Mouse (Mus musculus): ENCODE measurements around the gene Olfr1180. TPM values are rescaled to one million over a fixed set of nuclear protein-coding genes. Genes with fewer than 3 reads are reported as not detected.
"Not testable (repeated sequence)": the region's sequence is repeated elsewhere in the genome, so short reads cannot be mapped to it uniquely, and the experiment has no call there.

The Olfr1180 gene
- total RNA-seq (2022), result not detected

DNA sequence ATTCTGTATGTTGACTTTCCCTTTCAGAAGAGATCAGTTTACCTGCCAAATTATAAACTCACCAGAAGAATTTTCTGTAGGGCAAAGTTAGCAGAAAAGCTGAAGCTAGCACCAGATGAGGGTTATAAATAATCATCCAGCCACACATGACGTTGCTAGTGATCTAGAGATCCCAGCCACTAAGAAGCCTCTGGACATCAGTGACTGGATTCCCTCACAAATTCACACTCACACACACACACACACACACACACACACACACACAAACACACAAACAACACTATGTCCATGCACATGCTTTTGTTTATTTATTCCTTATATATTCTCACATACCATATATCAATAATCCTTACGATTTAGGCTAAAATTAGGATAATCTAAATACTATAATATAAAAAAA, at the start of gene Olfr1180:
Gene Olfr1180 (minus strand): TSS at position 101 of the 400 bp plus-strand sequence.
- DNase-seq (ENCODE audit: low spot score), result no peak

DNA sequence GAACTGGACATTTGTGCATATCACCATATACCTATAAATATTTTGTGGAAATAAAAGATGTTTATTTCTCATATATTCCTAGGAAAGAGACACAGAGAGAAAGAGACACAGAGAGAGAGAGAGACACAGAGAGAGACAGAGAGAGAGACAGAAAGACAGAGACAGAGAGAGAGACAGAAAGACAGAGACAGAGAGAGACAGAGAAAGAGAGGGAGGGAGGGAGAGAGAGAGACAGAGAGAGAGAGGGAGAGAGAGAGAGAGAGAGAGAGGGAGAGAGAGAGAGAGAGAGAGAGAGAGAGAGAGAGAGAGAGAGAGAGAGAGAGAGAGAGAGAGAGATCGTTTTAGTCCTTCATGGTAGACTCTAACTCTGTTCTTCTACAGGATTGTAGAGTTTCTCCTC, 35.6 kb upstream of the Olfr1180 start, which contains the start of gene Olfr1183:
Gene Olfr1183 (plus strand): TSS at position 301 of the 400 bp plus-strand sequence.
- not testable (repeated sequence) for DNase-seq (ENCODE audit: low spot score)

DNA sequence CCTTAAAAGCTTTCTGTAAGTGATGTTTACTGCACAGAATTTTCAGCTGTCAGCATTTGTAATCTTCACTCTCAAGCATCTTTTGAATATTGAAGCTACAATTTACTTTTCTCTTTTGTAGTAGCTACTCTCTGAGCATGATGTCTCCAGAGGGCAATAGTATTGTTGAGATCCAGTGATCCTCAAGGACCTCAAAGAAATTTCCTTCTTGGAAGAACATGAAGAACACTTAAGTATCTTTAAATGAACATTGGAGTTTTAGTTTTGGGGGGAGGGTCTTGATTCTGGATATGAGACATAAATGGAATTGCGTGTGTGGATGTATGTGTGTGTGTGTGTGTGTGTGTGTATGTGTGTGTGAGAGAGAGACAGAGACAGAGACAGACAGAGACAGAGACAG, 30.1 kb upstream of the Olfr1180 start, which contains the start of gene Gm13757:
Gene Gm13757 (minus strand): TSS at position 101 of the 400 bp plus-strand sequence.
- no peak for DNase-seq (ENCODE audit: low spot score)

DNA sequence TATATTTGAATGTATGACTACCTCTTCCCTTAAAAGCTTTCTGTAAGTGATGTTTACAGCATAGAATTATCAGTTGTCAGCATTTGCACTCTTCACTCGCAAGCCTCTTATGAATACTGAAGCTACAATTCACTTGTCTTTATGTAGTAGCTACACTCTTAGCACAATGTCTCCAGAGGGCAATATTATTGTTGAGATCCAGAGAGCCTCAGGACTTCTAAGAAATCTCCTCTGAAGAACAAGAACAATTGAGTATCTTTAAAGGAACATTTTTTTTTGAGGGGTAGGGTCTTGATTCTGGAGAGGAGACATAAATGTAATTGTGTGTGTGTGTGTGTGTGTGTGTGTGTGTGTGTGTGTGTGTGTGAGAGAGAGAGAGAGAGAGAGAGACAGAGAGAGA, 7.1 kb upstream of the Olfr1180 start, which contains the start of gene Olfr1181:
Gene Olfr1181 (minus strand): TSS at position 101 of the 400 bp plus-strand sequence.
- DNase-seq (ENCODE audit: low spot score), result no peak

DNA sequence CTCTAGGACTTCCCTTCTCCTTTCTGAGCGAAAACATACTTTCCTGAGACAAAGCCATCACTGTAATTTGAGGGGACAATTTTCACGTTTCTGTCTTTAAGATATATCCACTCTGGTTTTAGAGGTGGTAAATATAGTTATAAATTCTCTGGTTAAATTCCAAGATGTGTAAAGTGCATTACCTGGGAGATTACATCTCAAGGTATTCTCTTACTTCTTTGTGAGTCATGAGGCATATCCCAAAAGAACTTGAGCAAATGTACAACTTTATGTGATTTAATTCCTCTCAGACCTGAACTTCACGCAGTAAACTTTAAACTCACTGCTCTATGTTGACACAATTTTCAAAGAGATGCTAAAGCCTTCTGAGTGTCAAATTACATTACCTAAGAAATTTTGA, 12.6 kb downstream of the Olfr1180 start, which contains the start of gene Olfr1179:
Gene Olfr1179 (minus strand): TSS at position 101 of the 400 bp plus-strand sequence.
- no peak for DNase-seq (ENCODE audit: low spot score)

DNA sequence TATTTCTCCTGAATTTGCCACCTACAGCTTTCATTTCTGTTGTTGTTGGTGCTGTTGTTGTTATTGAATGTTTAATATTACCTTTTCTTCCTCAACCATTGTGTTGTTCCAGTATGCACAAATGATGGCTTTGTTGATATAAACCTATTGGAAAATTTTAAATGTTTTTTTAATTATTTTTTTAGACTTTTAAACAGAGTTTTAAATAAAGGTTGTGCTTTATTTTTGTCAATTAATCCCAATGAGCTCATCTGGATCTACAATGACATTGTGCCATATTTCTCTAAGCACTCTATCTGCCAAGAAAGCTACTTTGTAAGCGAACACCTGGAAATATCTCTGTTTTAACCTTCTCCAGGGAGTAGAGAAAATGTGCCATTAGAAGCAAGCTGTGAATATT, 32.2 kb downstream of the Olfr1180 start, which contains the start of gene Olfr1178:
Gene Olfr1178 (plus strand): TSS at position 301 of the 400 bp plus-strand sequence.
- no peak for DNase-seq (ENCODE audit: low spot score)

Other genes with a start within 250 kb of the Olfr1180 start
- not detected for gene Olfr1168, start 237.3 kb downstream of the Olfr1180 start, total RNA-seq (2022)
- gene Olfr1170, start 190.8 kb downstream of the Olfr1180 start, total RNA-seq (2022), result not detected
- not detected for gene Olfr1173, start 139.3 kb downstream of the Olfr1180 start, total RNA-seq (2022)
- gene Olfr1174-ps, start 104.0 kb downstream of the Olfr1180 start, total RNA-seq (2022), result not detected
- not detected for gene Olfr1175-ps, start 91.9 kb downstream of the Olfr1180 start, total RNA-seq (2022)
- gene Olfr1176, start 82.4 kb downstream of the Olfr1180 start, total RNA-seq (2022), result not detected
- not detected for gene Olfr1177-ps, start 72.7 kb downstream of the Olfr1180 start, total RNA-seq (2022)
- gene Olfr1178, start 32.1 kb downstream of the Olfr1180 start, total RNA-seq (2022), result not detected
- not detected for gene Olfr1179, start 12.7 kb downstream of the Olfr1180 start, total RNA-seq (2022)
- gene Olfr1181, start 7.0 kb upstream of the Olfr1180 start, total RNA-seq (2022), result not detected
- gene Gm13757, start 30.0 kb upstream of the Olfr1180 start, total RNA-seq (2022), result not detected
- gene Olfr1183, start 35.7 kb upstream of the Olfr1180 start, total RNA-seq (2022), result not detected
- not detected for gene Olfr1184, start 64.4 kb upstream of the Olfr1180 start, total RNA-seq (2022)
- gene Olfr1185-ps1, start 74.2 kb upstream of the Olfr1180 start, total RNA-seq (2022), result not detected
- gene Olfr1186, start 99.4 kb upstream of the Olfr1180 start, total RNA-seq (2022), result not detected
- not detected for gene Olfr1188, start 137.8 kb upstream of the Olfr1180 start, total RNA-seq (2022)
- not detected for gene Olfr1189, start 167.3 kb upstream of the Olfr1180 start, total RNA-seq (2022)
- gene Olfr1191-ps1, start 221.4 kb upstream of the Olfr1180 start, total RNA-seq (2022), result not detected
- gene Olfr1192-ps1, start 229.4 kb upstream of the Olfr1180 start, total RNA-seq (2022), result not detected